Mouse (Mus musculus) limb, embryonic 13.5 days (tissue): ENCODE data around the gene Siva1. TPM values are rescaled to one million over a fixed set of nuclear protein-coding genes. Genes with fewer than 3 reads are reported as not detected.

ENCODE experiments used
- ATAC-seq: fragments of 200-750 bp; cut with Nextera tagmentation; 2 replicates; pipeline ENCODE4 v1.8.0; 2017; ENCODE audit warnings: low read depth, moderate number of reproducible peaks, moderate TSS enrichment; ENCODE audit not compliant: low FRiP score
- H3K27ac ChIP-seq: fragments of 300-500 bp; sonication (generic); 2 replicates; pipeline ENCODE4 v1.5.1; 2015; ENCODE audit warnings: inconsistent platforms, mild to moderate bottlenecking, moderate library complexity
- H3K27me3 ChIP-seq: fragments of 300-500 bp; sonication (generic); 2 replicates; pipeline ENCODE4 v1.6.1; 2015; ENCODE audit warnings: mild to moderate bottlenecking, inconsistent platforms
- H3K36me3 ChIP-seq: fragments of 300-500 bp; sonication (generic); 2 replicates; pipeline ENCODE4 v1.6.1; 2015; ENCODE audit warnings: inconsistent platforms, mild to moderate bottlenecking, moderate library complexity
- H3K4me1 ChIP-seq: fragments of 300-500 bp; sonication (generic); 2 replicates; pipeline ENCODE4 v1.6.1; 2015; ENCODE audit warnings: inconsistent platforms
- H3K4me2 ChIP-seq: fragments of 300-500 bp; sonication (generic); replicated peaks from 2 replicates; pipeline ENCODE4 v1.6.1; 2015; ENCODE audit warnings: inconsistent platforms, mild to moderate bottlenecking, moderate library complexity
- H3K4me3 ChIP-seq: fragments of 300-500 bp; sonication (generic); 2 replicates; pipeline ENCODE4 v1.5.1; 2015; ENCODE audit warnings: moderate library complexity, mild to moderate bottlenecking, inconsistent platforms
- H3K9ac ChIP-seq: fragments of 300-500 bp; sonication (generic); 2 replicates; pipeline ENCODE4 v1.6.1; 2015; ENCODE audit warnings: mild to moderate bottlenecking, inconsistent platforms
- H3K9me3 ChIP-seq: fragments of 300-500 bp; sonication (generic); 2 replicates; pipeline ENCODE4 v1.6.1; 2016; ENCODE audit warnings: inconsistent platforms
- WGBS: fragments of 180-500 bp; shearing (Covaris S2); methylation state at CpG from one replicate; pipeline ENCODE4 v1.1.7; 2015; 5-methylcytosine and 5-hydroxymethylcytosine counted together
- polyA plus RNA-seq: library from polyadenylated mRNA; unstranded; fragments of >200 nt; fragmentation: Nextera tagmentation; extraction: Ambion mirVana; gene quantifications from 2 replicates; pipeline ENCODE4 v1.2.1, GENCODE M21; 2015

Gene Siva1
- polyA plus RNA-seq, 1 experiment from 2014 or later, result 246 TPM

DNA sequence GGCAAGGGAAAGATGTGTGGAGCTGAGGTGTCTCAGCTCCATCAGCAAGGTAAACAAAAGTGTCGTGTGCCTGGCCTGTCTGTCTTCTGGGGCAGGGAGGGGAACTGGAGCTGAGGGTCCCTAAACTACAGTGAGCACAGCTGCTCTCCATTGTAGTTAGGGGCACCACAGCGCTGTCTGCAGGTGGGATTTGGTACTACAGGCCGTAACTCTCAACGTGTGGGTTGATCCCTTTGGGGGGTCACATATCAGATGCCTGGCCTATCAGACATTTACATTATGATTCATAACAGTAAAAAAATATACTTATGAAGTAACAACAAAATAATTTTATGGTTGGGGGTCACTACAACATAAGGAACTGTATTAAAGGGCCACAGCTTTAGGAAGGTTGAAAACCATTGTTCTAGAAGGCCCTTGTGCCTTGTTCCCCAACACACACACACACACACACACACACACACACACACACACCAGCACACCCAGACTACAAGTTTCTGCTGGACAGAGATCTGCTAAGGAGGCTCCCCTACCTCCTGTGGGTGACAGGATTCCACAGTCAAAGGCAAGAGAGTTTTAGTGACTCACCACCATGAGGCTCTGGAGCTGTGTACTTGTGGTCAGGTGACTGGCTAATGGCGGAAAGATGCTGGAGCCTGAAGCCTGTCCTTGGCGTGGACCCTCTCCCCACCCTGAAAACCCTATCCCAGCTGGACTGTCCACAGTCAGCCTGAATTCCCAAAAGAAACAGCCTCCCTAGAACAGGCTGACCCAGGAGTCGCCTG lies 17.2 kb upstream of the Siva1 start:
- Histone ChIP-seq H3K36me3 (no peaks in the 10 kb centered on the region), H3K27ac (no peak overlapping the region), H3K9ac (no peak overlapping the region), H3K4me3 (no peak overlapping the region), H3K9me3 (no peaks in the 10 kb centered on the region), H3K4me1 (peaks cover 24% of the 10 kb centered on the region), H3K27me3 (no peaks in the 10 kb centered on the region), H3K4me2 (no peak overlapping the region)
- no peak for ATAC-seq
- WGBS, result 60% methylated on average over 7 of the region's 7 CpGs

DNA sequence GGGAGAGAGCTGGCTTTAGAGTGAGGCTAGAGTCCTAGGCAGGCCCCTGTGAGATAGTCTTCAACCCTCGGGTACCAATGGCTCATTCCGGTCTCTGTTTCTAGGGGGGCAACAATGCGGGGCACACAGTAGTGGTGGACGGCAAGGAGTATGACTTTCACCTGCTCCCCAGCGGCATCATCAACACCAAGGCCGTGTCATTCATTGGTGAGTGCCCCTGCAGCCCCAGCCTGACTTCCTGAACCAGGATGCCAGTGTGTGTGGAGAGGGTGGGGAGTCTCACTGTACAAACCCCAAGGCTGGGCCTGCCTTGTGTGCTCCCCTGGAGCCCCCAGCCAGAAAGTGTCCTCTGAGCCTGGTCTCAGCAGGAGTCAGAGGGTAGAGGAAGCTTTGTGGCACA lies 16.3 kb upstream of the Siva1 start:
- Histone ChIP-seq H3K27me3 (no peaks in the 10 kb centered on the region), H3K9me3 (no peaks in the 10 kb centered on the region), H3K27ac (peak overlapping the region; percentile 33; the same call in 1 of the 2 replicates), H3K36me3 (no peaks in the 10 kb centered on the region), H3K4me2 (no peak overlapping the region), H3K9ac (no peak overlapping the region), H3K4me3 (no peak overlapping the region), H3K4me1 (peaks cover 20% of the 10 kb centered on the region)
- 77% methylated on average over 6 of the region's 6 CpGs for WGBS
- ATAC-seq, result no peak

DNA sequence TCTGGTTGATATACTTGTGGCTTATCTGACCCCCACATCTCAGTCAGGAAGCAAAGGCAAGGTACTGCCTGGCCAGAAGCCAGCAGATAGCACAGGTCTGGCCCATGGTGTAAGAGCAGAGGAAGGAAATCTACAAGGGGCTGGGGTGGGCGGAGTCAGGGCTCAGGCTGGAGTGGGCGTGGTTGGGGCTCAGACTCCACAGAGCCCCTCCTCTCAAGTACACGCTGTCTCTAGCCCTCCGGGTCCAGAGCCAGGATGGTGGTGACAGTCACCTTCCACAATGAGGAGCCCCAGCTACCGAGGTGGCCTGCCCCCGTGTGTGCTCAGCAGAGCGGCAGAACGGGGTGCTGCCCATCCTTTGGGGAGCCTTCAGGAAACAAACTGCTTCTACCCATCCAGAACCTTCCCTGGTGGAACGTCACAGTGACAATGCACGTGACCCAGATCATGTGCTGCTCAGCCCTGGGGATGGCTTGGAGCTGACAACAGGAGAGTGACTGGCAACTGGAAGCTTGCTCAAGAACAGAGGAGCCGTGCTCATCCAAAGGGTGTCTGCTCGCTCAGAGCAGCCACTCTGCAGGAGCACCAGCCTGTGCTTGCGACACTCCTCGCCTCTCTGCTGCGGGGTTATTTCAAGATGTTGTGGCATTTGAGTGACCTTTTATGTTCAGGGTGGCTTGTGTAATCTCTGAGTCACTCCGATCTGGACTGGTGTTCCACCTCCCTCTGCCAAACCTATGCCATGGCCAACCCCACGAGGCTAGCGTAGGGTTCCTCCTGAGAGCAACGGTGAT lies 15.4 kb upstream of the Siva1 start:
- Histone ChIP-seq H3K27ac (peak overlapping the region; percentile 33; the same call in 1 of the 2 replicates), H3K9ac (peak overlapping the region; percentile 25; the same call in 1 of the 2 replicates)
- 37% methylated on average over 19 of the region's 19 CpGs for WGBS

DNA sequence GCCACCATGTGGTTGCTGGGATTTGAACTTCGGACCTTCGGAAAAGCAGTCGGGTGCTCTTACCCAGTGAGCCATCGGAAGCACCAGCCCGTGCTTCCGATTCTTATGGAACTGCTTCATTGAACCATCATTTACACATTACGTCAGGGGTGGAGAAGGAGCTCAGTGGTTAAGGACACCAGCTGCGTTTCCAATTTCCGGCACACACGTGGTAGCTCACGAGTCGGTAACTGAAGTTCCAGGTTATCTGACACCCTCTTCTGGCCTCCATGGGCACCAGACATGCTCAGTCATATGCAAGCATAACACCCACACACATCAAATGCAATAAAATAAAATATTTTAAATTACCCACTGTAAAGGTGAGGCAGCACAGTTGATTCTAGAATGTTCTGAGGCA lies 14.4 kb upstream of the Siva1 start:
- no peaks in the 10 kb centered on the region for H3K9me3 ChIP-seq
- H3K36me3 ChIP-seq, result no peaks in the 10 kb centered on the region
- ATAC-seq, result no peak
- 84% methylated on average over 12 of the region's 12 CpGs for WGBS
- peaks cover 15% of the 10 kb centered on the region for H3K4me1 ChIP-seq
- H3K9ac ChIP-seq, result no peak overlapping the region
- no peak overlapping the region for H3K4me3 ChIP-seq
- H3K27me3 ChIP-seq, result no peaks in the 10 kb centered on the region
- no peak overlapping the region for H3K27ac ChIP-seq
- H3K4me2 ChIP-seq, result no peak overlapping the region

More for the DNA sequence above, 15.4 kb upstream of the Siva1 start:
- peak overlapping the region; percentile 32 for H3K4me3 ChIP-seq
- no peaks in the 10 kb centered on the region for H3K9me3 ChIP-seq
- H3K36me3 ChIP-seq, result no peaks in the 10 kb centered on the region
- H3K4me1 ChIP-seq, result peaks cover 15% of the 10 kb centered on the region
- peak; percentile 73 for ATAC-seq
- H3K4me2 ChIP-seq, result peak overlapping the region; percentile 55
- no peaks in the 10 kb centered on the region for H3K27me3 ChIP-seq

DNA sequence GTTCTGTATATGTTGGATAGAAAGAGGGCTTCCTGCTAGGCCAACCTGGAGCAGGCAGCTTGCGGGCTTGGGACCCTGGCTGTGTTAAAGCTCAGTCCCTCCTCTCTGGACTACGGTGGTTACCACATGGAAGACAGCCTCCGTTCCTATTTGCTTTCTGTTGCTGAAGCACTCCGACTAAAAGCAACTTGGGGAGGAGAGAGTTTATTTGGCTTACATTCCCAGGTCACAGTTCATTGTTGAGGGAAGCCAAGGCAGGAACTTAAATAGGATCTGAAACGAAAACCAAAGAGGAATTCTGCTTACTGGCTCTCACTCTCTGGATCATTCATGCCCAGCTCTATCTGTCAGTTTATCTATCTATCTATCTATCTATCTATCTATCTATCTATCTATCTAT lies 13.7 kb upstream of the Siva1 start:
- H3K4me2 ChIP-seq, result no peak overlapping the region
- H3K27ac ChIP-seq, result no peak overlapping the region
- H3K9me3 ChIP-seq, result no peaks in the 10 kb centered on the region
- no peak for ATAC-seq
- no peaks in the 10 kb centered on the region for H3K27me3 ChIP-seq
- no peak overlapping the region for H3K9ac ChIP-seq
- H3K36me3 ChIP-seq, result no peaks in the 10 kb centered on the region
- peaks cover 15% of the 10 kb centered on the region for H3K4me1 ChIP-seq
- WGBS, result 82% methylated on average over 5 of the region's 5 CpGs
- no peak overlapping the region for H3K4me3 ChIP-seq

DNA sequence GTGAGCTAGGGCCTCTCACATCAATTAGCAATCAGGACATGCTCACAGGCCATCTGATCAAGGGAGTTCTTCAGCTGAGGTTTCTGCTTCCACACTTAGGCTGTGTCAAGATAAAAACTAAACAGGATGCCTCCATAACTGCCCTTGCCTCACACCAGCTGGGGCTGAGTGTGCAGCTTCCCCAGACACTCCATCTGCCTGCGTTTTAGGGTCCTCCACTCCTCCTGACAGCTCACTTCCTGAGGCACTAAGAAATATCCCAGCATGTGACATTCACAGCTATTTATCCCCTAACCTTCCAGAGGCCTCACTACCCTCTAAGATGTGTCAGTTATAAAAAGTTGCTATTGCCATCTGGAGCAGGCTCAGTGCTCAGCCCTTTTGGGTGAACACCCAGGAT lies 13.0 kb upstream of the Siva1 start:
- Histone ChIP-seq H3K4me3 (no peak overlapping the region), H3K4me1 (peaks cover 15% of the 10 kb centered on the region), H3K4me2 (no peak overlapping the region), H3K9ac (no peak overlapping the region), H3K36me3 (no peaks in the 10 kb centered on the region), H3K27me3 (no peaks in the 10 kb centered on the region), H3K9me3 (no peaks in the 10 kb centered on the region), H3K27ac (no peak overlapping the region)
- no peak for ATAC-seq
- 24% methylated on average over 1 of the region's 1 CpGs for WGBS

DNA sequence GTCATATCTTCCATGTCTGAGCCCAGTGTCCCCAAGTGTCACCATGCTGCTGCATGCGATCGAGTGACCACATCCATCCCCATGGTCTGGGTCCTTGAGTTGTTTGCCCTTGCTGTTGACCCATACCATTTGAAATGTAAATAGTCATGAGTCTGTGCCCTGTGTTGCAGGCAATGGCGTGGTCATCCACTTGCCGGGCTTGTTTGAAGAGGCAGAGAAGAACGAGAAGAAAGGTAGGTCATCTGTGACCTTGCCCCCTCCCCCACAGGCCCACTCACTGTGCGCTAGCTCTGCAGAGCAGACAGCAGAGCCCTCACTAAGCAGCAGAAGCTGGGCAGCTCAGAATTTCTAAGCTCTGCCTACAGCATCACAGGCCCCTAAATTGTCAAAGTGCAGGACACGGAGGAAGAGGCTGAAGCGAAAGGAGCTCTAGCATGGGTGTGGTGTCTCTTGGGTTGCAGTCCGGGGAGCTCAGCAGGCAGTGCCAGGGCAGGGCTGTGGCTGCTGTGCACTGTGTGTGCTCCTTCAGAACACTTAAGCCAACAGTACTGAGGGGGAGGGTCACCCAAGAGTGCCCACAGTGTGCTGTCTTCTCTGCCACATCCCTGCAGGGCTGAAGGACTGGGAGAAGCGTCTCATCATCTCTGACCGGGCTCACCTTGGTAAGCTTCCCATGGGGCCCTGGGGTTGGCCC lies 12.2 kb upstream of the Siva1 start:
- Histone ChIP-seq H3K4me3 (no peak overlapping the region), H3K27ac (no peak overlapping the region), H3K4me2 (no peak overlapping the region), H3K9ac (no peak overlapping the region), H3K4me1 (peaks cover 15% of the 10 kb centered on the region), H3K27me3 (no peaks in the 10 kb centered on the region), H3K9me3 (no peaks in the 10 kb centered on the region), H3K36me3 (no peaks in the 10 kb centered on the region)
- WGBS, result 73% methylated on average over 11 of the region's 11 CpGs
- ATAC-seq, result no peak

DNA sequence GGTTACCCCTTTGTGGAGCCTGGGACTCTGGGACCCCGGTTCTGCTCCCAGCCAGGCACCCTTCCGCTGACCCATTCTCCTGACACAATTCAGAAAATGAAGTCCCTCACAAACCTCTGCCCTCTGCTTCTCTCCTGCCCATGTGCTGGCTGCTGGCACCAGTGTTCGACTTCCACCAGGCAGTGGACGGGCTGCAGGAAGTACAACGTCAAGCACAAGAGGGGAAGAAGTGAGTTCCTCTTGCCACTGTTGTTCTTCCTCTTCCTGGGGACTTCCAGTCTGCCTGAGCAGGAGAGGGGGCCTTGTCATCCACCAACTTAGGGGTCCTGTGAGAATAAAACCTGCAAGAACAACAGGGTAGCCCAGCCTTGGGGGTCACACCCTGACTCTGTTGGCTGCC lies 11.6 kb upstream of the Siva1 start:
- Histone ChIP-seq H3K36me3 (no peaks in the 10 kb centered on the region), H3K9me3 (no peaks in the 10 kb centered on the region), H3K4me1 (peaks cover 15% of the 10 kb centered on the region), H3K4me3 (no peak overlapping the region), H3K27ac (no peak overlapping the region), H3K4me2 (no peak overlapping the region), H3K9ac (no peak overlapping the region), H3K27me3 (no peaks in the 10 kb centered on the region)
- ATAC-seq, result no peak
- WGBS, result 88% methylated on average over 5 of the region's 5 CpGs

DNA sequence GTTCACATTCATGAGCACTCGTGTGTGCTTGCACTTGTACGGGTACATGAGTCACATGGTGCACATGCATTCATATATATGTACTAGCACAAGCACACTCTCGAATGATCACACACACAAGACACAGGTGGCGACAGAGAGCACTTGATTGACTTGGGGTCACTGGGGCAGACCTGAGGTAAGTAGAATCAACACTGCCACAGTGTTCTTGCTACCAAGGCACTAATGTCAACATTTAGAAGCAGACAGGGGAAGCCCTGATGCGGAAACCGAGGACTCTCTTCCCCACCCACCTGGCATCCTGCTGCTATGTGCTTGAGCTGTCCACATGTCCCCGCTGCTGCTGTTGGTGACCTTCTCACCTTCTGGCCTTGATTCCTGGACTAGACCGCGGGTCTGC lies 10.8 kb upstream of the Siva1 start:
- Histone ChIP-seq H3K4me3 (no peak overlapping the region), H3K9me3 (no peaks in the 10 kb centered on the region), H3K27me3 (no peaks in the 10 kb centered on the region), H3K4me2 (no peak overlapping the region), H3K4me1 (peaks cover 9% of the 10 kb centered on the region), H3K27ac (no peak overlapping the region), H3K36me3 (no peaks in the 10 kb centered on the region), H3K9ac (no peak overlapping the region)
- ATAC-seq, result no peak
- 78% methylated on average over 9 of the region's 9 CpGs for WGBS

DNA sequence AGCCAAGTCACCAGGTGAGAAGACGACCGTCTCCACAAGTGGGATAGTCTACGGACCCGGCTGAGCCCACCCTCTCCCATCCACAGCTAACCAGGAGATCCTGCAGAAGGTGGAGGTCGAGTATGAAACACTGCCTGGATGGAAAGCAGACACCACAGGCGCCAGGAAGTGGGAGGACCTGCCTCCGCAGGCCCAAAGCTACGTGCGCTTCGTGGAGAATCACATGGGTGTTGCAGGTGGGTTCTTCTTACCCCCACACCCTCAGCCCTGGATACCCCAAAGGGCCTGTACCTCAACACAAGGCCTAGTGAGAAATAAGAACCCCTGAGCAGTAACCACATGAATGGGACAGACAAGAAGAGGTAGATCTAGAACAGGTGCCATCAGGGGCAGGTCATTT lies 5.0 kb upstream of the Siva1 start:
- H3K4me2 ChIP-seq, result no peak overlapping the region
- H3K27ac ChIP-seq, result no peak overlapping the region
- H3K27me3 ChIP-seq, result no peaks in the 10 kb centered on the region
- no peak overlapping the region for H3K4me3 ChIP-seq
- H3K36me3 ChIP-seq, result no peaks in the 10 kb centered on the region
- no peak overlapping the region for H3K9ac ChIP-seq
- no peak for ATAC-seq
- H3K4me1 ChIP-seq, result no peaks in the 10 kb centered on the region; the same call in 1 of the 2 replicates
- 80% methylated on average over 10 of the region's 10 CpGs for WGBS
- H3K9me3 ChIP-seq, result no peaks in the 10 kb centered on the region

DNA sequence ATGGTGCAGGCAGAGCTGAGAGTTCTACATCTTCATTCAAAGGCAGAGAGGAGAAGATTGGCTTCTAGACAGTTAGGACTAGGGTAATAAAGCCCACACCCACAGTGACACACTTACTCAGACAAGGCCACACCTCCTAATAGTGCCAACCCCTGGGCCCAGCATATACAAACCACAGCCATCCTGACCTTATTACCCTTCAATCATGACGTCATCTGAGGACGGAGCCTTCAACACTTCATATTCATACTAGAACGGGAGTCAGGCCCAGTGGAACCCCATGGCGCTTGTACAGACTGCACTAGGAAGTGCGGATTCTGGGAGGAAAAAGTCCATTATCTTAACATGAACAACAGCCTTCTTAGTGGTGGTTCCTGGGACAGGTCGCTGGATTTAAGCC lies 1.4 kb upstream of the Siva1 start:
- WGBS, result 93% methylated on average over 6 of the region's 6 CpGs
- Histone ChIP-seq H3K4me3 (no peak overlapping the region), H3K9ac (no peak overlapping the region), H3K36me3 (peaks cover 14% of the 10 kb centered on the region), H3K27ac (no peak overlapping the region), H3K4me1 (peaks cover 16% of the 10 kb centered on the region), H3K27me3 (no peaks in the 10 kb centered on the region), H3K9me3 (no peaks in the 10 kb centered on the region), H3K4me2 (no peak overlapping the region)
- no peak for ATAC-seq
